Mouse (Mus musculus) spleen, postnatal 4 days (tissue): ENCODE measurements around the gene Ehd3.
A peak's percentile ranks its signal among the peaks of the same experiment; 100 is the strongest.
"Not testable (repeated sequence)": the region's sequence is repeated elsewhere in the genome, so short reads cannot be mapped to it uniquely, and the experiment has no call there.

Experiments used
- DNase-seq, 2 experiments: peaks; one replicate each; pipeline ENCODE4 v3.0.0; 2022; ENCODE audit warnings: low spot score in 2 of 2

Ehd3 gene

DNA sequence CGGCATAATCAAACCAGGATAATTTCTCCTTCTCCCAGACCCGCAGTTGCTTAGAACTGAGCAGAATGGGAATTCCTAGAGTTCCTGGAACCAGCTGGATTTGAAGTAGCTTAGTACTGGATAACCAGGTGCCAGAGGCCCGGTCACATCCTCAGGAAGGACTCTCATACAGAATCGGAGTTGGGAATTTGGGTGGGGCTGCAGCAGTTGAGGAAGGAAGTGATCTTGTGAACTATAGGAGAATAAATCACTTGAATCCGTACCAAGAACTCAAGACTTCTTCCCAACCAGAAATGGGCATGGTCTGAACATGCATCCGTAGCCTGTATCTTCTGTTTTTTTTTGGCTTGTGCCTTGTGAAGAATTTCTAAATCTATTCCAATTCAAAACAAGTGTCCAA is 22.2 kb downstream of the Ehd3 start:
- DNase-seq = no peak

DNA sequence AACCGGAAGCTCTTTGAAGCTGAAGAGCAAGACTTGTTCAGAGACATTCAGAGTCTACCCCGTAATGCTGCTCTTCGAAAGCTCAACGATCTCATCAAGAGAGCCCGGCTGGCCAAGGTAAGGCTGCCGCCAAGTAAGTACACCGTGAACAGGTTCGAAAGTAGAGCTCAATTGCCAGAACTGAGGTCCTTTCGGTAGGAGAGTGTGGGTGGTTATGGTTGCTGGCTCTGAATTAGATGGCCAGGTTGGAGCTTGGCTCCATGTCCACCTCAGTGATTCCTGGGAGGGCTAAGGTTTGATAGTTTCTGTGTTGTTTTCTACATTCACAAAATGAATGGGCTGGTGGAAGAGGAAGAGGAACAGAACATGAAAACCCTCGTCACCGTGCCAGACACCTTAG is 23.5 kb downstream of the Ehd3 start:
- no peak for DNase-seq

DNA sequence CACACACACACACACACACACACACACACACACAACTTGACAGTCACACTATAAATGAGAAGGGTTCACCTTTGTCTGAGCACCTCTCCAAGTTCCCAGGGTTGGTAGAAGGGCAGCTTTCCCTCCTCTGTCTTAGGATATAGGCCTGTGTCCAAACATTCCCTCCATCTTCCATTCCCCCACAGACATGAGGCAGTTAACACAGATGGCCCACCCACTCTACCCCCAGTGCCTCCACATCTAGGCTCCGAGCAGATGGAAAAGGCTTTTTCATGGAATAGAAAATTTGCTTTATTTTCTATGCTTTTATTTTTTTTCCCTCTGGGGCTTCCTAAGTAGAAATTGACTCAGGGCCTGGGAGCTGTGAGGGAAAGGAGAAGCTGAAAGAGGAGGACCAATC is 26.6 kb downstream of the Ehd3 start:
- DNase-seq = no peak

DNA sequence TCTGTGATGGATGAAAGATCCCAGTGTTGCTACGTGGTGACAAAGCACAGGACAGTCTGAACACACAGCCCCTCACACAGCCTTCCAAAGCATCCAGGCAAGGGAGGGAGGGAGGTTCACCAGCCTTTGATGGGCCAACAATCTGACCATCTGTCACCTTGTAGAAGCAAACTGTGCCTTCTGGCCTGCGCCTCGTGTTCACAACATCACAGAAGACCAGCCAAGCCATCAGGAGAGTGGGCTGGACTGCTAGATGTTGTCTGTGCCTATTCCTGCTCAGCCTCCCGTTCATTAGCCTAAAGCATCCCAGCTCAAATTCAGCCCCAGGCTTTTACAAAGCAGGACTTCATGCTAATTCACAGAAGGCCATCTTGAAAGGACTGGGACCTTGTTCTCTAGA is 27.5 kb downstream of the Ehd3 start:
- DNase-seq = no peak

DNA sequence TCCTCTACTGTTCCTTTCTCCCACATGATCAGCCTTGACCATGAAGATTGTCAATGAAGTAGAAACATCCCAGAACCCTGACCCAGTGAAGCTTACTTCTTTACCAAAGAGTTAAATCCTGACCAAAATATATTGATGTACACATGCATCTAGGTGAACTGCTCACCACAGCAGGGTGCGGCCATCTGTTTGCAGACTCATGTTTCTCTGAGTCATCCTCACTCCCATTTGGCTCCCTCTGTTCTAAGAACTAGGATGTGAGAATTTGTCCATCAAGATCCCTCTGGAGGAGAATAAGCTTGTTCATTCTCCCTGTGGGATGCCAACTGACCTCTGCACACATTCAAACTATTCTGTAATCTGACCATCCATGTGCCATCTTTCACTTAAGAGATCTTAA is 29.0 kb downstream of the Ehd3 start:
- no peak for DNase-seq

DNA sequence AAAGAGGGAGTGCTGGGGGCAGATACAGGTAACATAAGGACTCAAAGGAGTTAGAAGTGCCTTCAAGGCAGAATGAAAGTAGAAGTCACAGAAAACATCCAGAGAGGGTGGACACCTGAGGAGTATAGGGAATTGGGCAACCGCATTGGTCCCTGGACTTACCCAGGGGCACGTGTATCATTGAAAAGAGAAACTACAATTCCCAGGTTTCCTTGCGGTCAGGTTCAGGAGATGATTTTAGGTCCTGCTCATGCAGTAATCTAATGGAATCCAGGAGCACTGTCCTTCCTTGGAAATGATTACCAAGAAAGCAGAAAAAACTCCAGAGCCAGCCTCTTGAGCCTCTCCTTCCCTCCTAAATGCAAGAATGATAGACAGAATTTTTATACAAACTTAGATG is 29.5 kb downstream of the Ehd3 start:
- DNase-seq = no peak

DNA sequence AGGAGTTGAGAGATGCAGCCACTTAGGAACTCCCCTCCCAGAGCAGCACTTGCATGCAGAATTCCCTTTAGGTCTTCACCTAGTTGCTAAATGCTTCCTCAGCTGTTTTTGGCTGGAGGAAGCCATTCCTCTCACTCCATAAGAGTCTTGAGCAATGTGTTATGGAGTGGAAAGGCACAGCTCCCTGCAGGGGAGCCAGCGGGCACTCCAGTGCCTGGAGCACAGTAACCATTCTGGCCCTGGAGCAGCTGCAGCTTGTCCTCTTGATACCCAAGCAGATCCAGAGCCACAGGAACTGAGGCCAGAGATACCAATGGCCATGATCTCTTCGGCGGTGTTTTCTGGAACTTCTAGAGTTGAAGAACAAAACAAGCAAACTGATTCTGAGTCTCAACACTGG is 32.7 kb downstream of the Ehd3 start:
- DNase-seq = no peak

DNA sequence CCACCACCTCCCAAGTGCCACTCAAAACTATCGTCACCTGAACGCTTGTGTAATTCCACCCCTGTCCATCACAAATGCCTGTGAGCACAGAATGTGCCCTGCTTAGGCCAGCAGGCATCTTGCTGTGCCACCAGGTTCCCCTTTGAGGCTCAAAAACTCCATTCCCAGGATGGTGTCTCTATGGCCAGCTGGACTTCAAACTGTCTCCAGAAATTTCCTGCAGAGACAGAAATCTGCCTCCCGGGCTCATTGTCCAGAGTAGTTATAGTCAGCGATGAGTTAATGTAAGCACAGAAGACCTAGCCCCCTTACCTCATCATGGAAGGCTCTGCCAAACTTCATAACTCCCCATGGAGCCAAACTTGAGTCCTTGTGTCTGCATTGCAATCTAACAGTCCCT is 33.3 kb downstream of the Ehd3 start:
- DNase-seq = no peak

DNA sequence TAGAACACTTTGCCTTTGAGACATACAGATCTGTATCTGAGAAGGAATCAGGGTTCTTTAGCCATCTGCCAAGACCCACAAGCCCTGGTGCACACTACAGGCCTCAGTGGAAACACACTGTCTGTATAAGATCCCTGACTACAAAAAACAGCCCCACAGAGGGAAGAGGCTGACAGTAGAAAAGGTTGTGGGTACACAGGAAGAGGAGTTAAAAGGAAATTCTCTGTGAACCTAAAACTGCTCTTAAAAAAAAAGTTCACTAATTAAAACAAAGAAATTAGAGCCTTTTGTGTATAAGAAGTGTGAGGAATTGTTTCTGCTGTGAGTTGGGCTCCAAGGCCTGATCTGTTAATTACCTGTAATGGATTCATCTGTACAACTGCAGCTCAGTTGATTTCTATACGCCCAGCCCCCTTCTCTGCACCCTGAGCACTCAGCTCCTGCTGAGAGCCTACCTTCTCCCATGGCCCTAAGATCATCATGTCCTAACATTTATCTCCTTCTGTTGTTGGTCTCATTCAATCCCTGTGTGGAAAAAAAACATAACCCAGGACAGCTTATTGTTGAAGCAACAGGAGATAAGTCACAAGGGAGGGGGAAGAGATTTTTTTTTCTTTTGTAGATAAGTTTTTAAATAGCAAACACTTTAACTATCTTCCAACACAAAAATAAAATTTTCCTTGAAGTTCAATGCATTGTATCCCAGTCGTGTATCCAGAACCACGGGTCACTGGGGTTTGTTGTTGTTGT is 35.3 kb downstream of the Ehd3 start:
- DNase-seq = no peak

DNA sequence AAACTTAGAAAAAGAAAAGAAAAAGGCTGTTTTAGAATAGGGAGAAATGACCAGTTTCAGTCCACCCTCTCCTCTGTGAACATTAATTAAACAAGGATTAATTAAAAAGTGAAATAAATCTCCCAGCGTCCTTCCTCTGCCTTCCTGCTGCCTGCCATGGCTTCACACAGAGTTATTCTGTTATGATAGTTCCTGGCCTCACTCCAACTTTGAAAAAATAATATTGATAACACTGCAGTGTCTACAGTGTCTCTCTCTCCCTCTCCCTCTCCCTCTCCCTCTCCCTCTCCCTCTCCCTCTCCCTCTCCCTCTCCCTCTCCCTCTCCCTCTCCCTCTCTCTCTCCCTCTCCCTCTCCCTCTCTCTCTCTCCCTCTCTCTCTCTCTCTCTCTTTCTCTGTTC is 35.9 kb downstream of the Ehd3 start:
- DNase-seq = not testable (repeated sequence)

DNA sequence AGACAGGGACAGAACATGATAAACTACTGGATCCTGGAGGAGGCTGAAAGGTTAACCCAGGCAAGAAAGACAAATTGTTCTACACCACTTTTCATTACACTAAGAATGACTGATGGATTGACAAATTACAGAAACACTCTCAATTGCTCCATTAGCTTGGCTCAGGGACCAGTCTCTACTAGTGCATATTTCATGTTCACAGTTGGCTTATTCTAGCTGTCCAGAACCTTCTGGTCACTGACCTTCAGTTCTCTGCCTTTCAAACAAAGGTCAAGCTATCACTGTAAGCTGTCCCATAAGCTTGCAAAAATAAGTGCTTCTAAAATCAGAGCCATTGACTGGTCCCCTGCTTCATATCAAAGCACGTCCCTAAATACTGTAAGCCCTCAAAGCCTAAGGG is 39.0 kb downstream of the Ehd3 start:
- DNase-seq = no peak

DNA sequence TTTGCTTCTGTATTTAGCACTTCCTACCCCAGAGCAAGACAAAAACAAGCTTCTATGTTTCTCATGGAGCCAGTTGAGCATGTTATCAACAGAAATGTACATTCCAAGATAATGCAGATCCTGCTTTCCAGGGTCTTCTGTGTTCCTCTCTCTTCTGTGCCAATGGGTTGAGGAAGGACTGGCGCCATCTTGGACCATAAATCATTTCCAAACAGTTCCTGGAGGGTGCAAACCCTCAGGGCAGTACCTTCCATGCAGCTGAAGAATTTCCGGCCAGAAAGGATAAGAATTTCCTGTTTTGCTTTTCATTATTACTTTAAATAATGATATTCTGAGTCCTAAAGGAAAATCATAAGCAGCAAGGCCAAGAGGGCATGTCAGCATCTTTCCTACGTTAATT is 41.7 kb downstream of the Ehd3 start:
- DNase-seq = no peak

DNA sequence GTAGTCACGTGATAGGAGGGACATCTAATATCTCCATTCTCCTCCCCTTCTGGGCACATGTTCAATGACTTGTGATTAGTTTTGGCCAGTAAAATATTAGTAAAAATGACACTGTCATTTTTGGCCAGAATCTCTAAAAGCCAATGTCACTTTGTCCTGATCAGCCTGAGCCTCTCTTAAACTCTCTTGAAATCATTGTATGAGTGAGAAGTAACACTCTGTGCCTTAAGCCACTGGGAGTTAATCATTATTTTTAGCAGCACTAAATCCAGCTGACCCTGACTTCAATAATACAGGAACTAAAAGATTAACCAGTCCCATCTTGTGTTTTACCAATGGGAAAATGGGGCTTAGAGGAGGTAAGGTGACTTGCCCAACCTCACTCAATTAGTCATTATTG is 43.5 kb downstream of the Ehd3 start:
- DNase-seq = no peak

DNA sequence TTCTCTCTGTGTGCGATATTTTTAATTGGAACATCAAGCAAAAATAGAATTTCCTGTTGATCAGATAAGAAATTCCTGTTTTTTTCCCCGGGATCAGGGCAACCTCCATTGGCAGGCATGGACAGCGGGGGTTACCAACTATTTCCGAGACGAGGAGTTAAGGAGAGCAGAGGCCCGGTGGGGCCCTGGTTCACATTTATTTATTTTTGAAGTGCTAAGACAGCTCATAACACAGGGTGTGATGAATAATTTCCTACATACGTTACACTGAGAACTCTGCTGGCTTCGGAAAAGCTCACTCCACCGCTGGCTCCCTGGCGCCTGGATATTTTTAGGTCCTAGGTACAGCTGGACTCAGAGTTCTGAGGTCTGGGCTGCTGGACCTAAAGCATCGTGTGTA is 49.1 kb downstream of the Ehd3 start:
- no peak for DNase-seq

DNA sequence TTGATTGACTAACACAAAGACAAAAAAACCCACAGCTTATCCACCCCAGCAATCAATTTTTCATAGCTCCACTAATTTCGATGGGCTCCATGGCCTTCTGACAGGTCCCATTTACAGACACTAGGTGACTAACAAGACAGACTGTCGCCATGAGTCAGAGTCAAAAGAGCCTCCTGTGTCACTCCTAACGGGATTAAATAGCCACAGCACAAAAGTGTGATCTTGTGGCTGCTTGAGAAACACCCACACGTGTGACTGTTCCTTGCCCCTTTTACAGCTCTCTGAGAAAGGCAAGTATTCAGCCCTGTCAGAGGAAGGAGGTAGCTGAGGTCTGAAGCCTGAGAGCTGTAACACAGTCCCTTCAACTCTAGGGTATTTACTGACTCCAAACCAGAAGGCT is 49.8 kb downstream of the Ehd3 start:
- DNase-seq = no peak

DNA sequence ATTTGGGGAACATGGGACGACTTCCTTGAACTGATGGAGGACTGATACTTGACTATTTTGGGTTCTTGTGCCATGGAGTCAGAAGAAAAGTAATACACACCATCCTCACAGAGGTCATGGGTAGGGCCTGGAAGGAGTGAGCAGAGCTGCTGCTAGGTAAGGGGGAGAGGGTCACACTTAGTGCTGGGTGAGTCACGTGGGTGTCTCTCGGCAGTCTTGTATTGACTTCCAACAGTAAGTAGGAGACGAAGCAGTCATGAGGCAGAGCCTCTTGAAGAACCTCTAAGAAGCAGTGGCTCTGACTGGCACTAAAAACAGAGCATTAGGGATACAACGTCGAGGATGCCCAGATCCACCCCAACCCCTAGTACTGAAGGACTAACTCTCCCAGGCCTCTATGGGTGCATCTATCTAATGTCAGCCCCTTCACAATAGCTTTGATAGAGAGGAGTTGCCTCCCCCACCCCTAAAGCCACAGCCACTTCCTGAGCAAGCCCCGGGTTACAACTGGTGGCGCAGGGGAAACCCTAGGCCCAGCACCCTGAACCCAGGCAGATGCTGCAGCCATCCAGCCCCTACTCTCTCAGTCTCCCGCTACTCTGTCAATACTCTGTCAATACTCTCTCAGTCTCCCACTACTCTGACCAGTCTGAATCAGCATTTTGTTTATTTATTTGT is 65.2 kb downstream of the Ehd3 start:
- no peak for DNase-seq

DNA sequence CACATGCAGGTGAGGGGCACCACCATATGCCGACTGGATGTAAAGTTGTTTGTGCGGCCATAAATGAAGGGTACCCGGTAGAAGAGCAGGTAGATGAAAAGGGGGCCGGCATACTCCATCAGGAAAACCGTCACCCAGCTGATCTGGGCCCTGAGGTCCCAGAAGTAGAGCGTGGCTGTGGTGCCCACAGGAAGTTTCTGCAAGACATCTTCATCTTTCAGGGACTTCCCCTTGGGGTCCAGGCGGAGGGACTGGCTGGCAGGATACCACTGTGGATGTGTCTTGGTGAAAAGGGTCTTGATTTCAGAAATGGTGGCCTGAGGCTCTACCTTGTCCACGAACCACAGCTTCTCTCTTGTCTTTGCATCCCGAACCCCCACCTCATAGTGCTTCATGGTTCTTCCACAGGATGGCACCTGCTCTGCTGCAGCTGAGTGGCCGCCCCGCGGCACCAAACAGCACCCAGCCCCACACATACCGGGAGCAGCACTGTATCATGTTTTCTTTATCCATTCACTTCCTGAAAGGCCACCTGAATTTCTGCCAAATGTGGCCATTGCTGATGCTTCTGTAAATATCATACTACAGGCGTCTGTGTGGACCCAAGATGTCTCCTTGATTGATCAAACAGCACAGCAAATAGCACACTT is 67.1 kb downstream of the Ehd3 start:
- no peak for DNase-seq

DNA sequence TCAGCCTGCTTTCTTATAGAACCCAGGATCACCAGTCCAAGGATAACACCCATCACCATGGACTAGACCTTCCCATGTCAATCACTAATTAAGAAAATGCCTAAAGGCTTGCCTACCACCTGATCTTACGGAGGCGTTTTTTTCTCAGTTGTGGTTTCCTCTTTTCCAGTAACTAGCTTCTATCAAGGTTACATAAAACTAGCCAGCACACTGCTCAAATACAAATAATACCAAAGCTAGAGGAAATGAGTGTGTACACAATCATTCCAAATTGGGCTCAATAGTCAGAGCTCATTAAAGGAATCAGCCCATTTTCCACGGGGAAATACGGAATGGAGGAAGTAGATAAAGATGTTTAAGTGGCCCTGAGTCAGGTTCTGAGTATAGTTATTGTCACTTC is 71.3 kb downstream of the Ehd3 start:
- DNase-seq = no peak

DNA sequence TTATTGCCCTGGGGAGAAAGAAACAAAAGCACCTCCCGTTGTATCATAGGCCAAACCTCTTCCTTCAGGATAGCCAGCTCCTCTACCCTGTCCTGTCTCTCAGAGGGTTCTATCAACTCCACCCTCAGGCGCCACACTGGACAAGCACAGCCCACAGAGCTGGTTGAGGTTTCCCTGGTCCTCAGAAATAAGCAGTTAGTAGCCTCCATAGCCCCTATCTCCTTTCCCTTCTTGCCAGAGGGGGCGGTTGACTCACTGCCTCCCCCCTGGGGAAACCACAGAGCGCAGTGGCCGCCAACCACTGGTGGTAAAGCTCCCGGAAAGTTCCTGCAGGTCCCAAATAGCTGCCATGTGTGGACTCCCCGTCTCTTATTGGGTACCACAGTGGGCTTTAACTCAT is 71.7 kb downstream of the Ehd3 start:
- no peak for DNase-seq

DNA sequence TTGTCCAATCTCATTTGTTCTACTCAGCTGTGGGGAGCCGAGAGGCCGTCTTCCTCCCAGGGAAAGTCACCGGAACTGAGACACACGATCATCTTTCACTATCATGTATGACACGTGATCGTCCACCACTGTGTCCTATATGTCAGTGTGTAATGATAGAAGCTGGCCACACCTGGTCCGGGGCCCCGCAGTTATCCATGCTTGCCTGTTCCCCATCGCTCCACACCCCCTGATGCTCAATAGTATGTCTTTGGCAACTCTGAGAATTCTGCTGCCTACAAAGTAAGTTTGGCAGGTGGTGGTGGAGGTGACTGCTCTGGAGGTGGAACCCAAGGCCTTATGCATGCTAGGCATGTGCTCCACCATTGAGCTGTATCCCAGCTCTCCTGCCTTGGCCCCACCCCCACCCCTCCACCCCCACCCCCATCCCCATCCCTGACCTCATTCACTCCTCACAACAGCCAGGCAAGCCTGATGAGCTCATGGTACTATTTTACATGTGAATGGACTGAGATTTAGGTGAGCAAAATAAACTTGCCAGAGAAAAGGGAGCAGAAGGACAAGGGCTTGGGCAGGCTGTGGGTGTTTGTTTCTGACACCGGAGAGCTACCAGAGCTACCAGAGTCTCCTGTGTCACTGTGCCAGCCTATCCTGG is 75.5 kb downstream of the Ehd3 start:
- DNase-seq = no peak

DNA sequence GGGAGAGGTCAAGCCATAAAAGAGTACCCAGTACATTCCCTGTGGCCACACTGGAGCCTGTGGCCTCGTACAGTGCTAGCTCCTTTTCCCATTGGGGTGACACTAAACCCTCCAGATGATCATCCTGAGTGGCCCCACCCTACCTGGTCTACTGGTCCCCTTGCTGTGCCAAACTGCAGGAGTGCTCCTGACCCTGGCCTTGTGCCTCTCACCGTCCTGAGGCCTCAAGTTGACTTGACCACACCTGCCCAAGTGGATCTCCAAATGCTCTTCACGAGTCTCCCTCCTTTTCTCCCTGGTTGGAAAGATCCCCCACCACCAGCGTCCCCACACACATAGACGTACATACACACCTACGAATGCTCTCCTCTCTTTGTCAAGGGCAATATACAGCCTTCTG is 76.4 kb downstream of the Ehd3 start:
- DNase-seq = peak in 1 of 2 experiments; percentile 54

DNA sequence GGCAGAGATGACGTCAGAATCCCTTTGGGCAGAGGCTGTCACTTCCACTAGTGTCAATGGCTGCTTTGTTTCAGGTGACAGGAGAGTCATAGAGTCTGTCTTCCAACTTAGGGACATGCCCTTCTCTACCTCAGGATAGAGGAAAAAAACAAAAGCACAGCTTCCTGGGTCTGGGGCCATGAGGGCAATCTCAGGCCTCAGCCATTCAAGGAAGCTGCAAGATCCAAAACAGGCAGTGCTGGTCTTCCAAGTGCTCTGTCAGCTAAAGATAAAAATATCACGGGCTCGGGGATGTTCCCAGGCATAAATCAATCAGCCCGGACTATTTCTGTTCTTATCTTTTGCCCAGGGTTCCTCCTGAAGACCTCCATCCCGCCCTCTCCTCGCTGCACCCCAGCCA is 77.4 kb downstream of the Ehd3 start:
- no peak for DNase-seq
